13 mouse cellular contexts compared by ENCODE assay signal in the genomic region with DNA sequence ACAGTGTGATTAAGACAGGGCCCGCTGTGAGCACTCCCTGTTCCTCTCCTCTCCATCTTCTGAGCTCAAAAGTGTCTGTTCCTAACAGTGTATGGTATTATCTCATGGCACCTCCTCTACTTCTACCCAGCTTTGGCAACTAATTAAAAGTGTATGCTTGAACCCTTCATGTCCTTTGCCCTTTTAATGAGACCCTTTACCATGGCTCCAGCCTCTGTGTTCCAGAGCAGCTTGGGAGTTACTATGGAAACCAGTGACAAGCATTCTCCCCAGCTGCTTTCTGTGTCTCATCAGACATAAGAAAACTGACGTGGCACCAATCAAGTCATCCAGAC.
A peak's percentile ranks its signal among the peaks of the same experiment; 100 is the strongest.
DNase-seq lines count a peak whose midpoint lies in the region; ATAC-seq and TF ChIP-seq lines count a peak whose summit lies in the region.
"Had no signal": no experiment of that assay in that cellular context is flagged by ENCODE, and none has a peak within 500 bp of the region (broad histone marks: within the 10 kb centered on the region; RNA-seq: fewer than 3 reads in every experiment).

No protein-coding gene starts in this region.

- H3K27ac ChIP-seq in forebrain, embryonic 13.5 days, result peak overlapping the region; percentile 70
- H3K27ac ChIP-seq in hindbrain, postnatal 0 days, result peak overlapping the region; percentile 51; the same call in 1 of the 2 replicates
- H3K27ac ChIP-seq in neural tube, embryonic 11.5 days (ENCODE audit: low read depth, low read length), result no peak overlapping the region
- no peak overlapping the region for H3K27ac ChIP-seq in kidney, embryonic 15.5 days
- H3K27ac ChIP-seq: embryonic facial prominence, embryonic 13.5 days; intestine, embryonic 15.5 days; limb, embryonic 12.5 days; lung, embryonic 15.5 days had no signal

- no peak overlapping the region for H3K9ac ChIP-seq in forebrain, embryonic 13.5 days
- no peak overlapping the region for H3K9ac ChIP-seq in hindbrain, postnatal 0 days (replicated peaks; ENCODE audit: low read length)
- H3K9ac ChIP-seq in neural tube, embryonic 11.5 days (ENCODE audit: low read length), result no peak overlapping the region
- H3K9ac ChIP-seq in kidney, embryonic 15.5 days, result no peak overlapping the region
- H3K9ac ChIP-seq: embryonic facial prominence, embryonic 13.5 days; heart, embryonic 12.5 days; intestine, embryonic 15.5 days; limb, embryonic 12.5 days; lung, embryonic 15.5 days had no signal

- H3K36me3 ChIP-seq in forebrain, embryonic 13.5 days (ENCODE audit: poor library complexity, severe bottlenecking), result no peaks in the 10 kb centered on the region
- no peaks in the 10 kb centered on the region for H3K36me3 ChIP-seq in hindbrain, postnatal 0 days (ENCODE audit: insufficient read depth, low read length)
- H3K36me3 ChIP-seq in neural tube, embryonic 11.5 days (ENCODE audit: control insufficient read depth, insufficient read depth, low read length), result no peaks in the 10 kb centered on the region
- no peaks in the 10 kb centered on the region for H3K36me3 ChIP-seq in kidney, embryonic 15.5 days
- H3K36me3 ChIP-seq: embryonic facial prominence, embryonic 13.5 days; heart, embryonic 12.5 days; intestine, embryonic 15.5 days; limb, embryonic 12.5 days; lung, embryonic 15.5 days had no signal

- DNase-seq in brain, embryonic 18.5 days (ENCODE audit: low read depth, low spot score), result peak; percentile 2
- peak; percentile 31 for DNase-seq in hindbrain, postnatal 0 days (ENCODE audit: low spot score)
- peak; percentile 22 for DNase-seq in neural tube, embryonic 11.5 days (ENCODE audit: low spot score)
- DNase-seq in right cerebral cortex, adult 18-20 months, result no peak
- DNase-seq in heart, postnatal 14 days, result no peak

- H3K4me3 ChIP-seq in forebrain, embryonic 13.5 days, result no peak overlapping the region
- H3K4me3 ChIP-seq in hindbrain, postnatal 0 days (ENCODE audit: low read length), result no peak overlapping the region
- H3K4me3 ChIP-seq in neural tube, embryonic 11.5 days (ENCODE audit: low read depth, low read length), result no peak overlapping the region
- no peak overlapping the region for H3K4me3 ChIP-seq in kidney, embryonic 15.5 days (replicated peaks)
- H3K4me3 ChIP-seq: embryonic facial prominence, embryonic 13.5 days; heart, embryonic 12.5 days; intestine, embryonic 15.5 days; limb, embryonic 12.5 days; lung, embryonic 15.5 days had no signal

- peaks cover 6% of the 10 kb centered on the region for H3K4me1 ChIP-seq in forebrain, embryonic 13.5 days
- 0 out of 2 replicates have a peak, but pooled peaks cover 2% of the 10 kb centered on the region for H3K4me1 ChIP-seq in hindbrain, postnatal 0 days (ENCODE audit: insufficient read depth, low read length)
- H3K4me1 ChIP-seq in neural tube, embryonic 11.5 days (ENCODE audit: control insufficient read depth, insufficient read depth, low read length), result peaks cover 5% of the 10 kb centered on the region; the same call in 1 of the 2 replicates
- no peaks in the 10 kb centered on the region for H3K4me1 ChIP-seq in kidney, embryonic 15.5 days
- H3K4me1 ChIP-seq: embryonic facial prominence, embryonic 13.5 days; heart, embryonic 12.5 days; intestine, embryonic 15.5 days; limb, embryonic 12.5 days; lung, embryonic 15.5 days had no signal

- WGBS in forebrain, embryonic 13.5 days, result 13% methylated on average over 2 of the region's 2 CpGs
- WGBS in hindbrain, postnatal 0 days, result 28% methylated on average over 2 of the region's 2 CpGs
- WGBS in neural tube, embryonic 11.5 days, result 35% methylated on average over 2 of the region's 2 CpGs
- WGBS in kidney, embryonic 15.5 days, result 66% methylated on average over 2 of the region's 2 CpGs

- intact Hi-C loops in heart, postnatal 14 days (cut with DNase I), result no loop called here

- peak; percentile 86 for ATAC-seq in forebrain, embryonic 13.5 days
- no peak for ATAC-seq in hindbrain, postnatal 0 days
- peak; percentile 55; the same call in 1 of the 2 replicates for ATAC-seq in neural tube, embryonic 11.5 days (ENCODE audit: insufficient read depth, low FRiP score, low TSS enrichment)
- no peak for ATAC-seq in kidney, embryonic 15.5 days (replicated peaks; ENCODE audit: low FRiP score)
- ATAC-seq in CD4-positive, CD25-positive, alpha-beta regulatory T cell, adult 4 months, result no peak
- ATAC-seq: intestine, embryonic 15.5 days had no signal

- no peaks in the 10 kb centered on the region for H3K9me3 ChIP-seq in forebrain, embryonic 13.5 days (replicated peaks)
- no peaks in the 10 kb centered on the region for H3K9me3 ChIP-seq in hindbrain, postnatal 0 days (ENCODE audit: low read length)
- H3K9me3 ChIP-seq in neural tube, embryonic 11.5 days (ENCODE audit: control insufficient read depth, low read length), result no peaks in the 10 kb centered on the region
- no peaks in the 10 kb centered on the region for H3K9me3 ChIP-seq in kidney, embryonic 15.5 days (replicated peaks)
- H3K9me3 ChIP-seq: embryonic facial prominence, embryonic 13.5 days; heart, embryonic 12.5 days; intestine, embryonic 15.5 days; limb, embryonic 12.5 days; lung, embryonic 15.5 days had no signal

- no peaks in the 10 kb centered on the region for H3K27me3 ChIP-seq in forebrain, embryonic 13.5 days
- no peaks in the 10 kb centered on the region for H3K27me3 ChIP-seq in hindbrain, postnatal 0 days (ENCODE audit: insufficient read depth, low read length)
- no peaks in the 10 kb centered on the region for H3K27me3 ChIP-seq in neural tube, embryonic 11.5 days (ENCODE audit: control insufficient read depth, insufficient read depth, low read length)
- no peaks in the 10 kb centered on the region for H3K27me3 ChIP-seq in kidney, embryonic 15.5 days
- H3K27me3 ChIP-seq: embryonic facial prominence, embryonic 13.5 days; heart, embryonic 12.5 days; intestine, embryonic 15.5 days; limb, embryonic 12.5 days; lung, embryonic 15.5 days had no signal

- no peak for TF ChIP-seq CTCF in hindbrain, postnatal 0 days (IDR thresholded peaks at IDR 0.05; ENCODE audit: low read depth)

- 0 out of 2 replicates have a peak overlapping the region, but pooled peaks have one; percentile 19 for H3K4me2 ChIP-seq in forebrain, embryonic 13.5 days
- H3K4me2 ChIP-seq in hindbrain, postnatal 0 days (ENCODE audit: low read depth, low read length), result no peak overlapping the region
- no peak overlapping the region for H3K4me2 ChIP-seq in neural tube, embryonic 11.5 days (ENCODE audit: low read depth)
- no peak overlapping the region for H3K4me2 ChIP-seq in kidney, embryonic 15.5 days
- H3K4me2 ChIP-seq: embryonic facial prominence, embryonic 13.5 days; heart, embryonic 12.5 days; intestine, embryonic 15.5 days; limb, embryonic 12.5 days; lung, embryonic 15.5 days had no signal

Comparison
In these comparisons a context has a peak if more than half of its experiments do, and no peak if none do; other contexts are left out.
1. DNase-seq: peak in brain, embryonic 18.5 days (single experiment), hindbrain, postnatal 0 days (single experiment) and neural tube, embryonic 11.5 days (single experiment); none in right cerebral cortex, adult 18-20 months (single experiment) and heart, postnatal 14 days (0 of 2).
2. ATAC-seq: peak in forebrain, embryonic 13.5 days (single experiment) and neural tube, embryonic 11.5 days (single experiment); none in hindbrain, postnatal 0 days (single experiment), kidney, embryonic 15.5 days (single experiment) and CD4-positive, CD25-positive, alpha-beta regulatory T cell, adult 4 months (single experiment).
3. H3K27ac ChIP-seq: peak in forebrain, embryonic 13.5 days (single experiment) and hindbrain, postnatal 0 days (single experiment); none in neural tube, embryonic 11.5 days (single experiment) and kidney, embryonic 15.5 days (single experiment).